Mouse (Mus musculus) embryonic fibroblast, embryonic 13.5 days (primary cell): ENCODE data around the gene Coq7.

Source experiments
- CTCF ChIP-seq: IDR thresholded peaks from 2 replicates; pipeline ENCODE4 v1.5.1; 2011; ENCODE audit warnings: mild to moderate bottlenecking, control low read depth, low read length, moderate library complexity, borderline replicate concordance; ENCODE audit not compliant: insufficient read depth
- POLR2A ChIP-seq: IDR thresholded peaks from 2 replicates; pipeline ENCODE4 v1.6.1; 2011; ENCODE audit warnings: low read depth, mild to moderate bottlenecking, control low read depth, low read length, moderate library complexity

GRCm38 (mm10) chr7:118502333-118502732 is 30.8 kb downstream of the Coq7 start:
- TF ChIP-seq POLR2A = no peak
- TF ChIP-seq CTCF = no peak
